Comparison of ENCODE assay signal across 12 mouse cellular contexts in genomic region chr3:137968105-137968819, GRCm38 (mm10). TPM values are rescaled to one million over a fixed set of nuclear protein-coding genes. Genes with fewer than 3 reads are reported as not detected.
DNase-seq lines count a peak whose midpoint lies in the region; ATAC-seq and TF ChIP-seq lines count a peak whose summit lies in the region.
"Had no signal": no experiment of that assay in that cellular context is flagged by ENCODE, and none has a peak within 500 bp of the region (broad histone marks: within the 10 kb centered on the region; RNA-seq: fewer than 3 reads in every experiment).

No protein-coding gene starts in this region.

- WGBS in kidney, postnatal 0 days: 88% methylated on average over 14 of the region's 14 CpGs
- 87% methylated on average over 14 of the region's 14 CpGs for WGBS in kidney, embryonic 14.5 days
- 10% methylated on average over 14 of the region's 14 CpGs for WGBS in bone marrow, adult 2 months
- WGBS in intestine, postnatal 0 days: 74% methylated on average over 14 of the region's 14 CpGs

- no peak overlapping the region for H3K4me2 ChIP-seq in kidney, postnatal 0 days (ENCODE audit: low read length)
- no peak overlapping the region for H3K4me2 ChIP-seq in kidney, embryonic 14.5 days (replicated peaks; ENCODE audit: low read depth, low read length)
- 0 out of 2 replicates have a peak overlapping the region, but pooled peaks have one; percentile 4 for H3K4me2 ChIP-seq in intestine, postnatal 0 days (replicated peaks; ENCODE audit: low read depth)
- H3K4me2 ChIP-seq: hindbrain, embryonic 15.5 days had no signal

- no peak for DNase-seq in kidney, postnatal 0 days (ENCODE audit: low spot score)
- DNase-seq in cerebellum, adult 11 months: no peak
- DNase-seq in urinary bladder, postnatal 25 days (ENCODE audit: low spot score): no peak
- DNase-seq: gastrocnemius, adult 2 months; kidney, postnatal 10 days; lung, adult 18-20 months; right cerebral cortex, postnatal 4 days had no signal

- TF ChIP-seq POLR2A in bone marrow, adult 2 months (IDR thresholded peaks at IDR 0.05; ENCODE audit: borderline replicate concordance, control insufficient read depth, low read depth, low read length): no peak

- ATAC-seq in kidney, postnatal 0 days (replicated peaks; ENCODE audit: low FRiP score, low read depth): no peak
- no peak for ATAC-seq in kidney, embryonic 14.5 days (ENCODE audit: low FRiP score, low TSS enrichment)
- no peak for ATAC-seq in intestine, postnatal 0 days
- peak; percentile 23 for ATAC-seq in megakaryocyte-erythroid progenitor cell, adult 5-6 weeks (replicated peaks; ENCODE audit: low FRiP score, low TSS enrichment, poor library complexity, severe bottlenecking)

- H3K4me1 ChIP-seq in kidney, postnatal 0 days (replicated peaks; ENCODE audit: insufficient read depth, low read length): no peaks in the 10 kb centered on the region
- no peaks in the 10 kb centered on the region for H3K4me1 ChIP-seq in kidney, embryonic 14.5 days (ENCODE audit: control insufficient read depth, insufficient read depth, low read length)
- H3K4me1 ChIP-seq in bone marrow, adult 2 months (ENCODE audit: control insufficient read depth, insufficient read depth, low read length): peaks cover 24% of the 10 kb centered on the region
- 0 out of 2 replicates have a peak, but pooled peaks cover 13% of the 10 kb centered on the region for H3K4me1 ChIP-seq in intestine, postnatal 0 days (replicated peaks; ENCODE audit: control insufficient read depth, insufficient read depth, low read length)
- H3K4me1 ChIP-seq: hindbrain, embryonic 15.5 days had no signal

- no peak overlapping the region for H3K9ac ChIP-seq in kidney, postnatal 0 days (ENCODE audit: low read depth, low read length)
- no peak overlapping the region for H3K9ac ChIP-seq in kidney, embryonic 14.5 days (ENCODE audit: low read depth, low read length)
- H3K9ac ChIP-seq in intestine, postnatal 0 days (ENCODE audit: low read depth, low read length): no peak overlapping the region
- H3K9ac ChIP-seq: hindbrain, embryonic 15.5 days had no signal

- no peaks in the 10 kb centered on the region for H3K27me3 ChIP-seq in kidney, postnatal 0 days (ENCODE audit: insufficient read depth, low read length)
- H3K27me3 ChIP-seq in kidney, embryonic 14.5 days (ENCODE audit: control insufficient read depth, insufficient read depth, low read length): no peaks in the 10 kb centered on the region
- H3K27me3 ChIP-seq in intestine, postnatal 0 days (replicated peaks; ENCODE audit: control insufficient read depth, insufficient read depth, low read length): no peaks in the 10 kb centered on the region
- H3K27me3 ChIP-seq: hindbrain, embryonic 15.5 days had no signal

- no peak overlapping the region for H3K4me3 ChIP-seq in kidney, postnatal 0 days (replicated peaks; ENCODE audit: low read depth, low read length)
- H3K4me3 ChIP-seq in kidney, embryonic 14.5 days (ENCODE audit: low read length): no peak overlapping the region
- H3K4me3 ChIP-seq in bone marrow, adult 2 months (replicated peaks; ENCODE audit: control insufficient read depth, low read depth, low read length): peak overlapping the region; percentile 23
- H3K4me3 ChIP-seq in intestine, postnatal 0 days (ENCODE audit: low read depth, low read length): no peak overlapping the region
- H3K4me3 ChIP-seq: gastrocnemius, adult 2 months; hindbrain, embryonic 15.5 days had no signal

- TF ChIP-seq CTCF in kidney, postnatal 0 days (IDR thresholded peaks at IDR 0.05; ENCODE audit: low read depth): no peak
- TF ChIP-seq CTCF in bone marrow, adult 2 months (IDR thresholded peaks at IDR 0.05; ENCODE audit: control insufficient read depth, insufficient read depth, low read length): no peak
- TF ChIP-seq CTCF in intestine, postnatal 0 days (IDR thresholded peaks at IDR 0.05; ENCODE audit: low read depth): no peak

- no peaks in the 10 kb centered on the region for H3K36me3 ChIP-seq in kidney, postnatal 0 days (ENCODE audit: insufficient read depth, low read length)
- no peaks in the 10 kb centered on the region for H3K36me3 ChIP-seq in kidney, embryonic 14.5 days (ENCODE audit: control insufficient read depth, insufficient read depth, low read length)
- peaks cover 21% of the 10 kb centered on the region for H3K36me3 ChIP-seq in intestine, postnatal 0 days (ENCODE audit: control insufficient read depth, insufficient read depth)
- H3K36me3 ChIP-seq: hindbrain, embryonic 15.5 days had no signal

- H3K27ac ChIP-seq in kidney, postnatal 0 days: peak overlapping the region; percentile 60; the same call in 1 of the 2 replicates
- H3K27ac ChIP-seq in kidney, embryonic 14.5 days (ENCODE audit: low read depth, low read length): no peak overlapping the region
- H3K27ac ChIP-seq in bone marrow, adult 2 months (ENCODE audit: control insufficient read depth, insufficient read depth, low read depth, low read length, poor library complexity): peak overlapping the region; percentile 70
- H3K27ac ChIP-seq in intestine, postnatal 0 days (ENCODE audit: low read depth, low read length): no peak overlapping the region
- H3K27ac ChIP-seq: gastrocnemius, adult 2 months; hindbrain, embryonic 15.5 days had no signal

- no peaks in the 10 kb centered on the region for H3K9me3 ChIP-seq in kidney, postnatal 0 days (replicated peaks; ENCODE audit: low read length)
- H3K9me3 ChIP-seq in kidney, embryonic 14.5 days (ENCODE audit: control insufficient read depth, low read length): no peaks in the 10 kb centered on the region
- H3K9me3 ChIP-seq in intestine, postnatal 0 days (ENCODE audit: control insufficient read depth): no peaks in the 10 kb centered on the region
- H3K9me3 ChIP-seq: hindbrain, embryonic 15.5 days had no signal

RNA-seq across cellular contexts. Expression of gene Dapp1, which starts 13.1 kb away (rescaled TPM):
- 8.1 and 8.2 TPM in 2 replicates for polyA plus RNA-seq in kidney, postnatal 0 days (2015; fragmentation: Nextera tagmentation; extraction: Ambion mirVana)
- polyA plus RNA-seq in kidney, embryonic 14.5 days (2014; fragmentation: Nextera tagmentation; extraction: Ambion mirVana): 7.2 and 11.4 TPM in 2 replicates
- 29.3 and 64.2 TPM in 2 replicates for polyA plus RNA-seq in bone marrow, adult 2 months (2011; ENCODE audit: insufficient read depth, insufficient read length, low replicate concordance, missing spikeins)
- 70.6 and 71.2 TPM in 2 replicates for polyA plus RNA-seq in intestine, postnatal 0 days (2015; fragmentation: Nextera tagmentation; extraction: Ambion mirVana)
- 82.8 and 108 TPM in 2 replicates for total RNA-seq in megakaryocyte-erythroid progenitor cell, adult 5-6 weeks (2014; fragmentation: Nextera tagmentation)
- 110 and 171 TPM in 2 replicates for total RNA-seq in megakaryocyte-erythroid progenitor cell, adult 5-6 weeks (2017)

RNA-seq across cellular contexts. Expression of gene Lamtor3, which starts 50.0 kb away (rescaled TPM):
- 131 and 135 TPM in 2 replicates for polyA plus RNA-seq in kidney, postnatal 0 days (2015; fragmentation: Nextera tagmentation; extraction: Ambion mirVana)
- polyA plus RNA-seq in kidney, embryonic 14.5 days (2014; fragmentation: Nextera tagmentation; extraction: Ambion mirVana): 111 TPM in 2 replicates
- polyA plus RNA-seq in bone marrow, adult 2 months (2011; ENCODE audit: insufficient read depth, insufficient read length, low replicate concordance, missing spikeins): 41.6 and 45.1 TPM in 2 replicates
- 156 and 160 TPM in 2 replicates for polyA plus RNA-seq in intestine, postnatal 0 days (2015; fragmentation: Nextera tagmentation; extraction: Ambion mirVana)
- 65.7 and 77.2 TPM in 2 replicates for total RNA-seq in megakaryocyte-erythroid progenitor cell, adult 5-6 weeks (2014; fragmentation: Nextera tagmentation)
- total RNA-seq in megakaryocyte-erythroid progenitor cell, adult 5-6 weeks (2017): 81.7 and 82.1 TPM in 2 replicates

Comparison
In these comparisons a context has a peak if more than half of its experiments do, and no peak if none do; other contexts are left out.
1. H3K27ac ChIP-seq: peak in kidney, postnatal 0 days (single experiment) and bone marrow, adult 2 months (single experiment); none in kidney, embryonic 14.5 days (single experiment) and intestine, postnatal 0 days (single experiment).